Mouse (Mus musculus): ENCODE measurements at regions not wholly inside any gene's neighbourhood (a gene's known extent, or its start where the extent isn't known, plus 50 kb on each side); places are given as distances from the start of the nearest gene placed in this dataset.

GRCm38 (mm10) chr12:56261471-56261870 lies 84.2 kb downstream of the Mbip start:
- dilution Hi-C loops (cut with MboI; ENCODE audit: extremely low pct_ligation_motif_present, extremely low pct_unique_long_range_greater_than_20kb, low sequenced_read_pairs) = no loop called here

GRCm38 (mm10) chr12:56258401-56259050 lies 87.2 kb downstream of the Mbip start:
- no peak for DNase-seq (ENCODE audit: extremely low read depth)
- Histone ChIP-seq H3K79me2 (replicated peaks; ENCODE audit: control insufficient read depth, extremely low read depth, insufficient read depth, poor library complexity, severe bottlenecking) (no peaks in the 10 kb centered on the region), H3K36me3 (replicated peaks in 1 of 2; ENCODE audit: control insufficient read depth in 1 of 2, insufficient read depth in 1 of 2, low read length in 1 of 2) (no peaks in the 10 kb centered on the region), H3K9me3 (replicated peaks; ENCODE audit: low read length) (no peaks in the 10 kb centered on the region), H3K9ac (ENCODE audit: insufficient read depth, low read depth) (no peak overlapping the region), H3K4me2 (ENCODE audit: insufficient read depth, low read depth, poor library complexity, severe bottlenecking) (no peak overlapping the region), H3K4me3 (replicated peaks in 1 of 3; ENCODE audit: low read depth in 2 of 3, low read length in 2 of 3, poor library complexity in 1 of 3) (no peak overlapping the region), H3K27me3 (replicated peaks) (no peaks in the 10 kb centered on the region), H3K4me1 (ENCODE audit: control insufficient read depth in 1 of 2, insufficient read depth in 2 of 2) (peaks cover 0 to 8% of the 10 kb centered on the region in 2 experiments; a peak in 2 of 4 replicates), H3K27ac (ENCODE audit: insufficient read depth, low read depth) (no peak overlapping the region)
- dilution Hi-C loops (cut with MboI; ENCODE audit: extremely low pct_ligation_motif_present, extremely low pct_unique_long_range_greater_than_20kb, low sequenced_read_pairs) = no loop called here
- TF ChIP-seq CHD2 (IDR thresholded peaks at IDR 0.05; ENCODE audit: low read length) = no peak
- TF ChIP-seq ZKSCAN1 (IDR thresholded peaks at IDR 0.05; ENCODE audit: borderline replicate concordance, low read depth, low read length) = no peak
- TF ChIP-seq CHD1 (IDR thresholded peaks at IDR 0.05; ENCODE audit: low read depth, low read length) = no peak
- in situ Hi-C loops (cut with MboI; ENCODE audit: low pct_ligation_motif_present, low pct_unique_long_range_greater_than_20kb, low sequenced_read_pairs) = no loop called here

More at GRCm38 (mm10) chr12:56261471-56261870, 84.2 kb downstream of the Mbip start:
- H3K36me3 ChIP-seq (replicated peaks in 1 of 2; ENCODE audit: control insufficient read depth in 1 of 2, insufficient read depth in 1 of 2, low read length in 1 of 2) = no peaks in the 10 kb centered on the region
- H3K9me3 ChIP-seq (replicated peaks; ENCODE audit: low read length) = no peaks in the 10 kb centered on the region
- DNase-seq (ENCODE audit: extremely low read depth) = no peak
- no peaks in the 10 kb centered on the region for H3K27me3 ChIP-seq (replicated peaks)
- peaks cover 0 to 7% of the 10 kb centered on the region in 2 experiments; a peak in 2 of 4 replicates for H3K4me1 ChIP-seq (ENCODE audit: control insufficient read depth in 1 of 2, insufficient read depth in 2 of 2)
- H3K9ac ChIP-seq (ENCODE audit: insufficient read depth, low read depth) = no peak overlapping the region
- no peak overlapping the region for H3K27ac ChIP-seq (ENCODE audit: insufficient read depth, low read depth)
- H3K79me2 ChIP-seq (replicated peaks; ENCODE audit: control insufficient read depth, extremely low read depth, insufficient read depth, poor library complexity, severe bottlenecking) = no peaks in the 10 kb centered on the region
- H3K4me2 ChIP-seq (ENCODE audit: insufficient read depth, low read depth, poor library complexity, severe bottlenecking) = no peak overlapping the region
- H3K4me3 ChIP-seq (replicated peaks in 1 of 3; ENCODE audit: low read depth in 2 of 3, low read length in 2 of 3, poor library complexity in 1 of 3) = no peak overlapping the region
- no peak for TF ChIP-seq NRF1 (IDR thresholded peaks at IDR 0.05; ENCODE audit: low read depth, low read length)
- in situ Hi-C loops (cut with MboI; ENCODE audit: low pct_ligation_motif_present, low pct_unique_long_range_greater_than_20kb, low sequenced_read_pairs) = no loop called here

GRCm38 (mm10) chr12:56256243-56256881 lies 89.3 kb downstream of the Mbip start:
- in situ Hi-C loops (cut with MboI; ENCODE audit: low pct_ligation_motif_present, low pct_unique_long_range_greater_than_20kb, low sequenced_read_pairs) (no loop called here), dilution Hi-C loops (cut with MboI; ENCODE audit: extremely low pct_ligation_motif_present, extremely low pct_unique_long_range_greater_than_20kb, low sequenced_read_pairs) (no loop called here)
- no peaks in the 10 kb centered on the region for H3K36me3 ChIP-seq (replicated peaks in 1 of 2; ENCODE audit: control insufficient read depth in 1 of 2, insufficient read depth in 1 of 2, low read length in 1 of 2)
- TF ChIP-seq IRF4 (IDR thresholded peaks at IDR 0.05; ENCODE audit: low read depth, low read length) (0 out of 2 replicates have a peak, but pooled peaks have one; percentile 46), ELF1 (IDR thresholded peaks at IDR 0.05; ENCODE audit: low read depth, low read length) (peak; percentile 71), NELFE (IDR thresholded peaks at IDR 0.05; ENCODE audit: low read depth, low read length) (no peak), ZNF384 (IDR thresholded peaks at IDR 0.05; ENCODE audit: low read depth, low read length) (no peak), USF2 (conservative IDR thresholded peaks at IDR 0.05; ENCODE audit: low read depth, low read length) (no peak), KAT2A (IDR thresholded peaks at IDR 0.05; ENCODE audit: insufficient replicate concordance, low read length) (no peak), EP300 (IDR thresholded peaks at IDR 0.05; ENCODE audit: low read length) (0 out of 2 replicates have a peak, but pooled peaks have one; percentile 6), MAX (IDR thresholded peaks at IDR 0.05; ENCODE audit: low read length) (peak; percentile 39; the same call in 1 of the 2 replicates), MAZ (IDR thresholded peaks at IDR 0.05; ENCODE audit: low read depth, low read length) (no peak), JUN (IDR thresholded peaks at IDR 0.05; ENCODE audit: insufficient read depth, low read depth, low read length) (peak; percentile 54; the same call in 1 of the 2 replicates), CHD1 (IDR thresholded peaks at IDR 0.05; ENCODE audit: low read depth, low read length) (peak; percentile 65; the same call in 1 of the 2 replicates)
- H3K4me2 ChIP-seq (ENCODE audit: insufficient read depth, low read depth, poor library complexity, severe bottlenecking) = peak overlapping the region; percentile 89
- peak overlapping the region; percentile 66 for H3K9ac ChIP-seq (ENCODE audit: insufficient read depth, low read depth)
- H3K4me1 ChIP-seq (ENCODE audit: control insufficient read depth in 1 of 2, insufficient read depth in 2 of 2) = peaks cover 3 to 8% of the 10 kb centered on the region in 2 experiments
- DNase-seq (ENCODE audit: extremely low read depth) = peak; percentile 59
- H3K4me3 ChIP-seq (replicated peaks in 1 of 3; ENCODE audit: low read depth in 2 of 3, low read length in 2 of 3, poor library complexity in 1 of 3) = no peak overlapping the region
- H3K27me3 ChIP-seq (replicated peaks) = no peaks in the 10 kb centered on the region
- H3K27ac ChIP-seq (ENCODE audit: insufficient read depth, low read depth) = no peak overlapping the region
- no peaks in the 10 kb centered on the region for H3K79me2 ChIP-seq (replicated peaks; ENCODE audit: control insufficient read depth, extremely low read depth, insufficient read depth, poor library complexity, severe bottlenecking)
- no peaks in the 10 kb centered on the region for H3K9me3 ChIP-seq (replicated peaks; ENCODE audit: low read length)

Data from CH12.LX (cell line).